Mouse (Mus musculus) left cerebral cortex, postnatal 10 days (tissue): Measurements from ENCODE around the gene Msl2. TPM values are rescaled to one million over a fixed set of nuclear protein-coding genes. Genes with fewer than 3 reads are reported as not detected.
A peak's percentile ranks its signal among the peaks of the same experiment; 100 is the strongest.

Experiments
- DNase-seq, 2 experiments: peaks; one replicate each; pipeline ENCODE4 v3.0.0; 2021 to 2022; ENCODE audit warnings: low spot score in 2 of 2, mixed read lengths in 1 of 2; ENCODE audit errors: extremely low spot score in 1 of 2
- intact Hi-C: fragments of 180-260 bp; cut with DNase I; formaldehyde crosslinking; loops from one replicate; pipeline ENCODE4 v1.15.1; 2025
- total RNA-seq, 2 experiments: library from RNA; stranded (reverse); gene quantifications; 2 replicates each; pipeline ENCODE4 v1.2.3; 2021

Gene Msl2
- 10 to 100 TPM; 58.1 to 58.3 TPM for total RNA-seq

DNA sequence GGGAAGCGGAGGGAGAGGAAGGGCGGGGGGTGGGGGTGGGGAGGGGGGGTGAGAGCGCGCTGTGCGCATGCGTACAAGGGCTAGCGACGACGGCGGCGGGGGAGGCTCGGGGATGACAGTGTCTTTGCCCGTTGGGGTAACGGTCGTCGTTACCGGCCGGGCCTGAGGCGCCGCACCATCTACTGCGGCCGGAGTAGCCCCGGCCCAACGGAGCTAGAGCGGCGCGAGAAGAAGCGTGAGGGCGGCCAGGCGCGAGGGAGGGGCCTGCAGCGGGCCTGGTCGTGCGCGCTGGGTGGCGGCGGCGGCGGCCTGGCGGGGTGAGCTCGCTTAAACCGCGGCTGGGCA is at the start of gene Msl2:
Msl2 (plus strand) TSS at position 115 of the 345 bp plus-strand sequence.
- no peak for DNase-seq
- intact Hi-C loops = loop anchor here (5.0 kb wide), 1 partner anchor 42 kb away; the partner anchor contains the start of gene Pccb

DNA sequence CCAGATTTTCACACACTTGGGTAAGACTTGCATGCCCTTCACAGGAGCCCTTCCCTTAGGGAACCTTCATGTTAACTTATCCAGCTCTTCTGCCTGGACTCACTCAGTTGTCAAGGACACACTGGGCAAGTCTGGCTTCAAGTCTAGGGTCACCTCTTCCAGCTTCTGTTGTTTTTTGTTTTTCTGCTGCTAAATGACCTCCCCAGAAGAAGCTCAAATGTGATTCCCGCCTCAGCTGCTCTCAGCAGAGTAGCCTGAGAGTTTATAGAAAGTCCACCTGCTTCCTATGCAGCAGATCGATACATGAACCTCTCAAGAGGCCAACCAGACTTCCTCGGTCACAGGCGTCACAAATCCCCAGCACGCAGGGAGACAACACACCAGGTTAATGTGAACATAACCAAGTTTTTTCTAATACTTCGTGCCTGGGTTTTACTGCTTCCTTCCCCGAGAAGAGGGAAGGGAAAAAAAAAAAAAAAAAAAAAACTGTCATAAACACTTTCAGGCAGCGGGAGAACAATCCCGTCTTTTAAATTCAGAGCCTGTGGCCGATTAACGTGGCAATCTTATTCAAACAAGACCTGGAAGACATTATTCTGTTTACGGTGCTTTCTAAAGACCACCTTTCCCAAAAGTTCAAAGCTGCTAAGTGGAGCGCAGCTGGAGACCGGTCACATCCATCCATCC is 40.0 kb upstream of the Msl2 start:
- intact Hi-C loops = loop anchor here (5.0 kb wide), 1 partner anchor 38 kb away; the partner anchor contains the start of gene Msl2
- no peak for DNase-seq

DNA sequence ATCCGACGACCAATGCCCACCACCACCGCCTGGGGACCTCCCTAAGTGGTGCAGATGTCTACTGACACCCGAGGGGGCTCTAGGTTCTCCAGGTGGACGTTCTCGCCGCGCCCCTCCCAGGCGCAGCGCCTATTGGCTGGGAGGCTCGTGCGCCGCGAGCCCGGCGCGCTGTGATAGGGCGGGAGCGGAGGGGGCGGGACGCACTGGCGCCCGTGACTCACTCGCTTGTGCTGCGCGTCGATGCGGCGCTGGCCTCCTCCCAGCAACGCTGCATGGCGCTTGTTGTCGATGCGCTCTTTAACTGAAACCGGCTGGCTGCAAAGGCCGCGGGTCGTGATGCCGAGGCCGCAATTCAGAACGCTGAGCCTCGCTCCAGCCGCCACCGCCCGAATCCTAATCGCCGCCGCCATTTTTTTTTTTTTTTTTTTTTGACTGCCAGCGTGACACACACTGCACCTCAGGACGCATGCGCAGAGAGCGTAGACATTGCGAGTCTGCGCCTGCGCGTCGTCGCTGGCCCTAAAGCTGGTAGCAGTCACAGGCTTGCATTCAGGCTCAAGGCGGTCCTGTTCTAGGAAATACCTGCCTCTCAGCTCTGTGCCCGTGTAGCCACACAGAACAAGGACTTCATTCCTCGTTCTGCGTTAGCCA is 39.3 kb upstream of the Msl2 start, which contains the start of gene Pccb:
Pccb (minus strand) TSS at position 451 of the 651 bp plus-strand sequence.
- intact Hi-C loops = loop anchor here (5.0 kb wide), 1 partner anchor 38 kb away; the partner anchor contains the start of gene Msl2
- DNase-seq = peak; percentile 96 to 97

DNA sequence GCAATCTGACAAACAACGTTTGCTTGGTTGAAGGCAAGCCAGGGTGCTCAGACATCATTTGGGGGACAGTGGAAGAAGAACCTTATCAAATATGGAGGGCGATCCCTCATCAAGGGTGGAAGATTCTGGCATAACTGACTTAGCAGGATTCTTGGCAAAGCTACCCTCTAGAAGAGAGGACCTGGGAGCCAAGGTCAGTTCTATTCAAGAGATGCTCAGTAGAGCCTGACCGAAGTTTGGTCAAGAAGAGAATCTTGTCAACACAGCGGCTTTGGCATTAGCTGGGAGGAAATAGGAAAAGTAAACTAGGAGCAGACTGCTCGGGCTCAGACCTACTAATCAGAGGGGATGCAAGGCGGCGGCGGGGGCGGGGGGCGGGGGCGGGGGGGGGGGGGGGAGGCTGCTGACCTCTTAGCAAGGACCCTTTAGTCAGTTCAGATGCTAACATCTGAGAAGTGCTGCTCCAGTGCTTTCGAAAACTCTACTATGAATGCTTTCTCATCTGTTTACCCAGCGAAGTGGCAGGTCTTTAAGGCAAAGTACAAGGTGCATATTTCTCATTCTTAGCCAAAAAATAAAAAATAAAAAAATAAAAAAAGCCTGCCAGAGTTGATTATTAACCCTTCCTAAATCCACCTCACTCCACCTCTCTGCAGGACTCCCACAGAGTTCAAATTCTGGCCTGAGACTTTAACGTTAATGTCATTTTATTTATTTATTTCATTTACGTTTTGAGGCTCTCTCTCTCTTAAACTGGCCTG is 37.9 kb upstream of the Msl2 start:
- intact Hi-C loops = no loop called here
- no peak for DNase-seq

DNA sequence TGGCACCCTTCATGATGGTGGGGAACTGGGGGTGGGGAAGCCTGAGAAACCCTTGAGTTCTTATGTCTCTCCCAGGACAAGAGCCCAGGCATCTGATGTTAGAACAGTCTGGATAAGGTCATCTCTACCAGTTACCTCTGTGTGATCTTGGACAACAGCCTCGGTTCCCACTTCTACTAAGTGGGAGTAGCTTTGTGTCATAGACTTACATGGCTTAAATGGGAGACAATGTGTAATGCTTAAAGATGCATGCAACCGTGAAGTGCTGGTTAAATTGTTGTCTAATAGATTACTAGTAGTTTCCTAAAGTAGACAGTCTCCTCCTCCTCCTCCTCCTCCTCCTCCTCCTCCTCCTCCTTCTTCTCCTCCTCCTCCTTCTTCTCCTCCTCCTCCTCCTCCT is 37.0 kb upstream of the Msl2 start:
- no peak for DNase-seq
- intact Hi-C loops = no loop called here

DNA sequence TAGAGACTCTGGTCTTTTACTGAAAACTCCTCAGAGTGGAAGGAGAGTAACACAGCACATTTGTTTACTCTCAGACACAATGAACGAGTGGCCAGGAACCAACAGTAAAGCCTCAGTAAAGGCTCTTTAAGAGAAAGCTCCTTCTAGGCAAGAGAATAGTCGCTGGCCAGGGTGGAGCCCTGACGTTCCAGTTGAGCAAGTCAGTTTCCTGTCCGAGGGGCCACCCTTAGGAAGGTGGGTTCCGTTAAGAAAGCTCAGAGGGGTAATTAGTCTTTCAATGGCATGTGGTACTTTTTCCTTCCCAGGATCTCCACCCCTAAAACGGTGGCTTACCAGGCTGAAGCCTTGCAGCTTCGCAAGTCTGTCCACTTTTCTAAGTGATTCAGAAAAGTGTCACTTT is 36.5 kb upstream of the Msl2 start:
- intact Hi-C loops = no loop called here
- DNase-seq = no peak

DNA sequence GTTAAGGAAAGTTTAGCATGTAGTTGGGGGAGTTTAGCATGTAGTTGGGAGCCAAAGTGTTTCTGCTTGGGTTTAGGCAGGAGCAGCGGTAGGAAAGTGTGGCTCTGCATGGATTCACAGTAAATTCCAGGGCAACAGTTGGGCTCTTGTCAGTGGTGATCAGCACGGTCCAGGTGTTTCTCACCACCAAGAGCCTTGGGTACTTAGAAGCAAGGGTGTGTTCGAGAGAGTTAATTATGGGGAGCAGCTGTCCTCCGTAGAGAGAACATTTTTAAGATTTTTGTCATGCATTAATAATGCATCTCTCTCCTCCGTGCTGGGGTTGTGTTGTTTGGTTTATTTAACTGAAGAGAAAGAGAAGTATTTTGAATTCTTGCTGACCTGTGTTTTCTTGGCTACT is 35.3 kb upstream of the Msl2 start:
- no peak for DNase-seq
- intact Hi-C loops = no loop called here

DNA sequence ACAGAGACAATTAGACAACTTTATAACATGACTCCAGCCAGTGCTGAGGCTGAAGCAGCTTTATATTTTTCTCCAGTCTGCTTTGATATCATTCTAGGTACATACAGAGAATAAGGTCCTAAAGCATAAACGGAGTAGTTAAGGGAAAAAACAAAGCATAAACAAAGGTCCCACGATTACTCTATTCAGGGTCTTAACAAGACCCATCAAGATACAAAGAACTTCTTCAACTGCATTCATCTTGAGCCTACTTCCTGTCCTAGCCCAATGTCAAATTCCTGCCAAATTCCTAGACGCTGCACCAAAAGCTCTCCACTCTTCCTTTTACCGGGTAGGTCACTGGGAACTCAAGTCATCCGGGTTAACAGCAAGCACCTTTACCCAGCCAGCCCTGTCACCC is 32.4 kb upstream of the Msl2 start:
- intact Hi-C loops = no loop called here
- DNase-seq = no peak

DNA sequence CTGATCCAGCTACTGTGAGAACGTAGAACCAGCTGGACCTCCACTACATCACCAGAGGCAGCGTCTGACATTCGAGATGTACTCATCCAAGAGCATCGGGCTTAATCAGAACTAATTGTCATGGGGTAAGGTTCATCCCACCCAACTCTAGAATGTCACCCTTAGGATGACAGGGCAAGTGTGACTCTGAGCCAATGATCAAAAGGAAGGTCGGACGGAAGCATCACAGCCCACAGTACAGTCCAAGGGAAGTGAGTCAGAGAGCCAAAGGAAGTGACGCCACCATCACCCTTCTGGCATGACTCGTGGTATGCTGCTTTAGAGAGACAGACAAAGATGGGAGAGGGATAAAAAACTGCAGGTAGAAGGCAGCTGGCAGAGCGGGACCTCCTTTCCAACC is 31.7 kb upstream of the Msl2 start:
- DNase-seq = no peak
- intact Hi-C loops = no loop called here

DNA sequence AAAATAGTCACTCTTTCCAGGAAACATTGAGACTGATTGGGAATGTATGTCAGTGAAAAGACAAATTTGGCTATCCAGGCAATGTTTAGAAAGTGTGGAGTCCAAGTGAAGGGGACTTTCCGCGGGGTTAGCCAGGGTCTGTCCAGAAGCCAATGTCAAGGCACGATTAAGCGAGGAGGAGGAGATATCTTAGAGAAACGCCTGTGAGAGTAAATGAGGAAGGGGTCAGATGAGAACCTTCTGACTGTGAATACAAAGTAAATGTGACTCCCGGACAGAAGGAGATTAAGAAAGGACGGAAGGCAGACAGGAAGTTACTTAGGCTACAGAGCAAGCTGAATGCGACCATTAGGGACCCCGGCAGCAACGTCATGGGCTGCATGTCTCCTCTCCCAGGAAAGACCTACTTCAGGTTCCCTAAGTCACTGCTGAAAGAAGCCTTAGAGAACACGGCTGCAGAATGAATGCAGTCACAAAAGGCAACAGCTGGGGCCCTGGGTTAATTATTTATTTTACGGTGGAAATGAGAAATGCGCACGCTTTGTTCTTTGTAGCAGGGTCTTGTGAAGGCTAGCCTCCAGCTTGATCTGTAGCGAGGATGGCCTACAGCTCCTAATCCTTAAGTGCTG is 28.1 kb upstream of the Msl2 start:
- intact Hi-C loops = no loop called here

DNA sequence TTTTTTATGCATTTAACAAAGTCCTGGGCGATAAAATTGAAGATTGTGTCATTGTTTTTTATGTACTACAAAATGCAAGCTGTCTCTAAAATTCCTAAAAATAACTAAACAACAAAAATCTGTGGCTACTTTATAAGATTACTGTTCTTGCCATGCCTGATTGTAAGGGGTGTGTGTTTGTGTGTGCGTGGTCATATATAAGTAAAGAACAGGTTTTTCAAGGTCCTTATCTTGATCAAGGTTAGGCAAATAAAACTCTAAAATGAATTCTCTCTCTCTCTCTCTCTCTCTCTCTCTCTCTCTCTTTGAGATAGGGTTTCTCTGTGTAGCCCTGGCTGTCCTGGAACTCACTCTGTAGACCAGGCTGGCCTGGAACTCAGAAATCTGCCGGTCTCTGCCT is 21.9 kb upstream of the Msl2 start:
- no peak for DNase-seq
- intact Hi-C loops = no loop called here

More for the DNA sequence above, 28.1 kb upstream of the Msl2 start:
- no peak for DNase-seq

DNA sequence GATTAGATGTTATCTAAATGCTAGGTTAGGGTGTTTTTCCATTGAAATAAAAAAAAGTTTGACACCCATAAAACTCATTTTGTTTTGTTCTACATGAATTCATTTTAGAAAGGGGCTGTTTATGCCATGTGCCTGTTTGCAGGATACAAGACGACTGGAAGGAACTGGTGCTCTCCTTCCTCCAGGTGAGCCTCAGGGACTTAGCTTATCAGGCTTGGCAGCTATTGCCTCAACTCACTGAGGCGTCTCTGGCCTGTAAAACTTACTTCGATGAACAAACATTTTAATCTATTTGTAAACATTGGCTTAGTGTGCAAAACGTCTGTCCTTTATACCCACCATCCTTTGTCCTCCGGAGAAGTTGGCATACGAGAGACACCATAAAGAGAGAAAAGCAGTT is 21.2 kb upstream of the Msl2 start:
- no peak for DNase-seq
- intact Hi-C loops = no loop called here

DNA sequence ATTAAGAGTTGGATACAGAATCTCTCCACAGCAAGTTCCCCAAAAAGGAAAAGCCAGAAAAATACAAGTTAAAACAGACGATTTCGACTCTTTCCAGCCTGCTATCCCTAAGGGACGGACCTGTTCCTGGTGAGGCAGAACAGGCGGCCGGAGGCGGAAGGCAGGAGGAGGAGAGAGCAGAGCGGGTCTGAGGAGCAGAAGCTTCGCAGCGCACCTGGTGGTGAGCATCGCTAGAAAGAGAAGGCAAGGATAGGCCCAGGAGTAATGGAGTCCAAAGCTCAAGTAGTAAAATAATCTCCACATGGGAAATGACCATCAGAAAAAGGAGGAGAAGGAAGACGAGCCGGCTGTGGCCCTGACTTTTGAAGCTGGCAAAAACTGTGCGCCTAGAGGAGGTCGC is 20.6 kb upstream of the Msl2 start:
- DNase-seq = no peak
- intact Hi-C loops = no loop called here

DNA sequence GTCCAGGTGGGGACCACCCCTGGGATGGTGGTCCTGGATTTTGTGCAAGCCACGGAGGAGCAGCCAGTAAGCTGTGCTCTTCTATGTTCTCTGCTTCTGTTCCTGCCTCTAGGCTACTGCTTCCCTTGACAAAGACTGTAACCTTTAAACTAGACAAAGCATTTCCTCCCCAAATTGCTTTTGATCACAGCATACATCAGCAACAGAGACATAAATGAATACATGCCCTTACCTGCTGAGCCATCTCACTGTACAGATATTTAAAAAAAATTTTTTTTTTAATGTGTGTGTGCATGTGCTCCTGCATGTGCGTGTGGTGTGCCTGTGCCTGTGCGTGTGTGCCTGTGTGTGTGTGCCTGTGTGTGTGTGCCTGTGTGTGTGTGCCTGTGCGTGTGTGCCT is 16.7 kb upstream of the Msl2 start:
- intact Hi-C loops = no loop called here
- DNase-seq = no peak

DNA sequence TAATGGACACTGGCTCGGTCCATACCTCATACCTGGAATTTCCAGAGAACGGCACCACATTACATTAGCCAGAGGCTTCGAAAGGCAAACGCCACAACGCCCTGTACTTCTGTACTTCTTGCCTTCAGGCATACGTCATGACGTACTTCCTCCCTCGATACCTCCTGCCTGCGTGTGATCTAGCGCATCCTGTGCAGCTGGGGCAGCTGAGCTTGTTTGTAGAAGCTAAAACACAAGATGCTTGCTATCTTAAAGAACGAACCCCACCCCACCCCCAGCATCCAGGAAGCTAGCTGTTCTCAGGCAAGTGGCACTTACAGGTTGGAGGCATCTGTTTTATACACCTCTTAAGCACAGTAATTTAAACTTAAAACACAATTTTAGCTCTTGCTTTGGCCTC is 12.9 kb upstream of the Msl2 start:
- DNase-seq = peak in 1 of 2 experiments; percentile 35
- intact Hi-C loops = no loop called here

DNA sequence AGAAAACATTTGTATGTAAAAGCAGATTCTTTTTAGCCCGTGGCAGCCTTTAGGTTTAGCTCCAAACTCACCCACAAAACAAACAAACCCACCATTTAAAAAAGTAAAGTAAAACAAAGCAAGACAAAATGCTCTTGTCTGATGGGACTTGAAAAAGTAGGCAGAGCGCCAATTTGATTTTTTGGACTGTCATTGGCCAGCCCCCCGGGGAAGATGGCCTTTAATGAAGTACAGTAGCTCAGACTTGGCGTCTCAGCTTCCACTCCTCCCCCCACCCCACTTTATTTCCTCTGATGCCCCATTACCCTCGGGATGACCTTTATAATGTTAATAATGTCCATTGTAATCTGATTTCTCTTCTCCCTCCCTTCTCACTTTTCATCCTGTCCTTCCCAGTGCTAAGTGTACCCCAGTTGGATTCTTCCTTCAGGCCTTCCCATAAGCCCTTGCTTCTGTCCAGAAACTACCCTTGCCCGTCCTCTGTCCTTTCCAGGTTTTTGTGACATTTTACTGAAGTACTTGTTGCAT is 11.6 kb upstream of the Msl2 start:
- intact Hi-C loops = no loop called here
- DNase-seq = no peak

DNA sequence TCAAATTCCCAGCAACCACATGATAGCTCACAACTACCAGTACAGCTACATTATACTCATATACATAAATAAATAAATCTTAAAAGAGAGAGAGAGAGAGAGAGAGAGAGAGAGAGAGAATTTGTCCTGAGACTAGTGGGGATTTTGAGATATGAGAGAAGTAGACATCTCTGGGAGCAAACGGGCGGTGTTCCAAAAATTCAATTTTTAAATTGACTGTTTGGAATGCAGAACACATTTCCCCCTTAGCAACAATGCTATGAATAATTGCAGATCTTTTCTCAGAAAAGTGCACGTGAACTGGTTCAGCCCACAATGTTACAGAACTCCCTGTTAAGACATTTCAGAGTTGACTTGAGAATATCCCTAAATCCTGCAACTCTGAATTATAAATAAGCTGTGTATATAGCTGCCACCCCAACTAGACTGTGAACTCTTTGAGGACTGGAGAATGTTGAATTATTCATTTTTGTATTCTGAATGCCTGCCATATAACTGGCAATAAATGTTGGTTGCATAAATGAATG is 8.8 kb upstream of the Msl2 start:
- intact Hi-C loops = no loop called here
- DNase-seq = peak in 1 of 2 experiments; percentile 49

DNA sequence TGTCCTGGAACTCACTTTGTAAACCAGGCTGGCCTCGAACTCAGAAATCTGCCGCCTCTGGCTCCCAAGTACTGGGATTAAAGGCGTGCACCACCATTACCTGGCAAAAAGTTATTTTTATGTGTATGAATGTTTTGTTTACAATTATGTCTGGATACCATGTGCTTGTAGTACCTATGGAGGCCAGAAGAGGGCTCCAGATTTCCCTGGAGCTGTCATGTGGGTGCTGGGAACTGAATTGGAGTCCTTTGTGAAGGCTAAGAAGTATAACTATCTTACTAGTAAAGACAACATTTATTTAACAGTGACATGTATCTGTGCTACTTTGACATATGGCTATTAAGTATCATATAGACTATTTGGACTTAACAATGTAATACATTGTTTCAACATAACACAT is 4.1 kb upstream of the Msl2 start:
- DNase-seq = no peak
- intact Hi-C loops = loop anchor here (5.0 kb wide), 1 partner anchor 37 kb away; the partner anchor contains the start of gene Pccb

DNA sequence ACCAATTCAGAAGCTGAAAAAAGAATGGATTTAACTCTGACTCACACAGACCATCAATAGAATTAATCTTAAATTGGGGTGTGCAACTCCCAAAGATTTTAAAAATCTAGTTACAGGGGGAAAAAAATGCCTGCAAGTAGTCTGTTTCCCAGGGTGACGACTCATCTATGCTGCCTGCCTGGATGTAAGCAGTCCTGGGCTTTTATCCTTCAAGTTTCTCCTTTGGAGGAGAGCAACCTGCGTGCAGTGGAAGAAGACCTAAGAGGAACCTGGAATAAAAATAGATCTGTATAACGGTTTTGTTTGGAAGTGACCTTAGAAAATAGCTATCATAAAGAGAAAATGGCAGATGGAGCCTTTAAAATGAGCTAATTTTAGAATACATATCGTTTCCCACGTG is 1.4 kb upstream of the Msl2 start:
- intact Hi-C loops = loop anchor here (5.0 kb wide), 1 partner anchor 40 kb away; the partner anchor contains the start of gene Pccb

More for the DNA sequence above, 1.4 kb upstream of the Msl2 start:
- no peak for DNase-seq
